11 mouse cellular contexts compared by ENCODE assay signal in genomic region chr13:95739651-95740050, GRCm38 (mm10). TPM values are rescaled to one million over a fixed set of nuclear protein-coding genes. Genes with fewer than 3 reads are reported as not detected.
DNase-seq lines count a peak whose midpoint lies in the region; ATAC-seq and TF ChIP-seq lines count a peak whose summit lies in the region.
"Had no signal": no experiment of that assay in that cellular context is flagged by ENCODE, and none has a peak within 500 bp of the region (broad histone marks: within the 10 kb centered on the region; RNA-seq: fewer than 3 reads in every experiment).

No protein-coding gene starts in this region.

- no peaks in the 10 kb centered on the region for H3K79me2 ChIP-seq in MEL (ENCODE audit: control insufficient read depth, insufficient read depth, low read length, poor library complexity)

- intact Hi-C loops in left cerebral cortex, postnatal 14 days (cut with DNase I) = loop anchor here (5.0 to 10.0 kb wide), 2 partner anchors 153 to 215 kb away; partner anchors contain the start of gene Iqgap2

- no peaks in the 10 kb centered on the region for H3K4me1 ChIP-seq in forebrain, embryonic 16.5 days (replicated peaks; ENCODE audit: control insufficient read depth, insufficient read depth, low read length)
- peaks cover 5% of the 10 kb centered on the region; the same call in 1 of the 2 replicates for H3K4me1 ChIP-seq in forebrain, embryonic 12.5 days
- H3K4me1 ChIP-seq in limb, embryonic 14.5 days (ENCODE audit: control insufficient read depth, insufficient read depth, low read length) = peaks cover 22% of the 10 kb centered on the region
- H3K4me1 ChIP-seq in limb, embryonic 10.5 days = peaks cover 19% of the 10 kb centered on the region
- no peaks in the 10 kb centered on the region; a peak in 1 of 4 replicates for H3K4me1 ChIP-seq in MEL (ENCODE audit: control insufficient read depth in 1 of 2, insufficient read depth in 2 of 2, low read length in 2 of 2)

- no peak for TF ChIP-seq EP300 in MEL (IDR thresholded peaks at IDR 0.05; ENCODE audit: low read depth in 1 of 2, low read length in 2 of 2)

- H3K36me3 ChIP-seq in forebrain, embryonic 16.5 days (ENCODE audit: control insufficient read depth, insufficient read depth) = no peaks in the 10 kb centered on the region
- H3K36me3 ChIP-seq in forebrain, embryonic 12.5 days (replicated peaks) = no peaks in the 10 kb centered on the region
- no peaks in the 10 kb centered on the region for H3K36me3 ChIP-seq in limb, embryonic 14.5 days (ENCODE audit: control insufficient read depth, insufficient read depth, low read length)
- no peaks in the 10 kb centered on the region for H3K36me3 ChIP-seq in limb, embryonic 10.5 days
- no peaks in the 10 kb centered on the region; a peak in 1 of 4 replicates for H3K36me3 ChIP-seq in MEL (ENCODE audit: control insufficient read depth in 1 of 2, insufficient read depth in 2 of 2, low read length in 2 of 2)

- H3K4me2 ChIP-seq in forebrain, embryonic 16.5 days (ENCODE audit: low read length) = no peak overlapping the region
- no peak overlapping the region for H3K4me2 ChIP-seq in forebrain, embryonic 12.5 days
- no peak overlapping the region for H3K4me2 ChIP-seq in limb, embryonic 14.5 days (replicated peaks; ENCODE audit: low read depth, low read length, severe bottlenecking)

- TF ChIP-seq CTCF in MEL (IDR thresholded peaks at IDR 0.05 in 2 of 3, conservative IDR thresholded peaks at IDR 0.05 in 1 of 3; ENCODE audit: control insufficient read depth in 1 of 3, insufficient read depth in 1 of 3, low read depth in 2 of 3, low read length in 3 of 3, poor library complexity in 1 of 3, severe bottlenecking in 1 of 3) = peak in 2 of 3 experiments; percentile 8 to 28; a peak in 2 of 6 replicates

- WGBS in forebrain, embryonic 16.5 days = 71% methylated on average over 5 of the region's 5 CpGs
- 79% methylated on average over 5 of the region's 5 CpGs for WGBS in forebrain, embryonic 12.5 days
- WGBS in limb, embryonic 14.5 days = 60% methylated on average over 5 of the region's 5 CpGs
- 84% methylated on average over 5 of the region's 5 CpGs for WGBS in limb, embryonic 10.5 days

- TF ChIP-seq POLR2A in limb, embryonic 14.5 days (IDR thresholded peaks at IDR 0.05; ENCODE audit: borderline replicate concordance, extremely low read depth, insufficient read depth, insufficient read length) = no peak
- no peak for TF ChIP-seq POLR2A in MEL (IDR thresholded peaks at IDR 0.05; ENCODE audit: control insufficient read depth in 1 of 2, insufficient read depth in 1 of 2, low read depth in 1 of 2, low read length in 2 of 2, poor library complexity in 1 of 2)

- no peaks in the 10 kb centered on the region for H3K27me3 ChIP-seq in forebrain, embryonic 16.5 days (replicated peaks; ENCODE audit: control insufficient read depth, insufficient read depth, low read length)
- no peaks in the 10 kb centered on the region for H3K27me3 ChIP-seq in forebrain, embryonic 12.5 days
- no peaks in the 10 kb centered on the region for H3K27me3 ChIP-seq in limb, embryonic 14.5 days (ENCODE audit: control insufficient read depth, insufficient read depth, low read length)
- H3K27me3 ChIP-seq in limb, embryonic 10.5 days (ENCODE audit: low read depth, poor library complexity, severe bottlenecking) = no peaks in the 10 kb centered on the region
- H3K27me3 ChIP-seq in MEL (ENCODE audit: control insufficient read depth in 1 of 2, insufficient read depth in 2 of 2, low read length in 2 of 2) = no peaks in the 10 kb centered on the region

- H3K9me3 ChIP-seq in forebrain, embryonic 16.5 days (ENCODE audit: control insufficient read depth, low read length) = no peaks in the 10 kb centered on the region
- no peaks in the 10 kb centered on the region for H3K9me3 ChIP-seq in forebrain, embryonic 12.5 days
- no peaks in the 10 kb centered on the region for H3K9me3 ChIP-seq in limb, embryonic 14.5 days (ENCODE audit: control insufficient read depth, low read length)
- H3K9me3 ChIP-seq in limb, embryonic 10.5 days (replicated peaks) = no peaks in the 10 kb centered on the region
- H3K9me3 ChIP-seq in MEL (replicated peaks; ENCODE audit: insufficient read depth, low read length) = no peaks in the 10 kb centered on the region

- no peak overlapping the region for H3K9ac ChIP-seq in forebrain, embryonic 16.5 days (replicated peaks; ENCODE audit: low read depth, low read length)
- no peak overlapping the region for H3K9ac ChIP-seq in forebrain, embryonic 12.5 days
- no peak overlapping the region for H3K9ac ChIP-seq in limb, embryonic 14.5 days (ENCODE audit: low read depth, low read length, severe bottlenecking)
- no peak overlapping the region for H3K9ac ChIP-seq in MEL (ENCODE audit: control insufficient read depth, low read depth, low read length, poor library complexity, severe bottlenecking)

- peak; percentile 56 for DNase-seq in limb, embryonic 14.5 days (ENCODE audit: low spot score)
- no peak for DNase-seq in limb, embryonic 10.5 days (ENCODE audit: low spot score)
- DNase-seq in MEL (ENCODE audit: low read depth, low spot score) = no peak
- DNase-seq in left cerebral cortex, postnatal 14 days (ENCODE audit: low spot score in 2 of 2) = peak; percentile 33 to 55
- no peak for DNase-seq in frontal cortex, postnatal 10 days (ENCODE audit: low spot score in 2 of 2)
- DNase-seq: gastrocnemius, postnatal 10 days; kidney, postnatal 36 days; lung, postnatal 4 days had no signal

- no peak overlapping the region for H3K27ac ChIP-seq in forebrain, embryonic 16.5 days (ENCODE audit: low read length)
- H3K27ac ChIP-seq in forebrain, embryonic 12.5 days = no peak overlapping the region
- H3K27ac ChIP-seq in limb, embryonic 14.5 days (replicated peaks; ENCODE audit: low read depth, low read length) = no peak overlapping the region
- no peak overlapping the region for H3K27ac ChIP-seq in limb, embryonic 10.5 days
- H3K27ac ChIP-seq in MEL (ENCODE audit: control insufficient read depth, low read depth, low read length) = no peak overlapping the region

- peak; percentile 31 for TF ChIP-seq RAD21 in MEL (IDR thresholded peaks at IDR 0.05; ENCODE audit: low read depth, low read length)

- no peak overlapping the region for H3K4me3 ChIP-seq in forebrain, embryonic 16.5 days (replicated peaks; ENCODE audit: low read length)
- no peak overlapping the region for H3K4me3 ChIP-seq in forebrain, embryonic 12.5 days (replicated peaks)
- H3K4me3 ChIP-seq in limb, embryonic 14.5 days (replicated peaks; ENCODE audit: low read length) = no peak overlapping the region
- no peak overlapping the region for H3K4me3 ChIP-seq in limb, embryonic 10.5 days
- no peak overlapping the region for H3K4me3 ChIP-seq in MEL (ENCODE audit: control insufficient read depth in 1 of 2, insufficient read depth in 1 of 2, low read depth in 2 of 2, low read length in 2 of 2)

- peak; percentile 43; the same call in 1 of the 2 replicates for ATAC-seq in forebrain, embryonic 16.5 days
- no peak for ATAC-seq in forebrain, embryonic 12.5 days (ENCODE audit: low FRiP score)
- no peak for ATAC-seq in limb, embryonic 14.5 days (ENCODE audit: low FRiP score, low read depth)
- no peak for ATAC-seq in monocyte, adult 5-6 weeks (replicated peaks; ENCODE audit: insufficient number of reproducible peaks, low FRiP score, low TSS enrichment, poor library complexity, severe bottlenecking)

TF ChIP-seq in MEL, 35 proteins besides CTCF, POLR2A, EP300 and RAD21:
- no peak for TF ChIP-seq TCF12 (IDR thresholded peaks at IDR 0.05; ENCODE audit: low read depth, low read length)
- no peak for TF ChIP-seq ZNF384 (IDR thresholded peaks at IDR 0.05; ENCODE audit: low read depth, low read length)
- TF ChIP-seq E2F4 (IDR thresholded peaks at IDR 0.05; ENCODE audit: borderline replicate concordance, low read depth, low read length) = no peak
- no peak for TF ChIP-seq NELFE (IDR thresholded peaks at IDR 0.05; ENCODE audit: low read depth, low read length)
- TF ChIP-seq NRF1 (IDR thresholded peaks at IDR 0.05; ENCODE audit: insufficient read depth, low read depth, low read length, poor library complexity, severe bottlenecking) = no peak
- TF ChIP-seq GABPA (IDR thresholded peaks at IDR 0.05; ENCODE audit: low read depth, low read length) = no peak
- peak; percentile 22; the same call in 1 of the 2 replicates for TF ChIP-seq SMC3 (IDR thresholded peaks at IDR 0.05; ENCODE audit: low read depth, low read length)

RNA-seq across cellular contexts. Expression of gene F2rl2, which starts 43.0 kb away (rescaled TPM):
- polyA plus RNA-seq in forebrain, embryonic 16.5 days (2015; fragmentation: Nextera tagmentation; extraction: Ambion mirVana) = 0.24 and 0.35 TPM in 2 replicates
- polyA plus RNA-seq in forebrain, embryonic 12.5 days (2016; fragmentation: Nextera tagmentation; extraction: Ambion mirVana) = 0.76 and 0.79 TPM in 2 replicates
- polyA plus RNA-seq in limb, embryonic 14.5 days (2012; rRNA removed) = 0.16 and 0.46 TPM in 2 replicates
- polyA plus RNA-seq in limb, embryonic 14.5 days (2014; fragmentation: Nextera tagmentation; extraction: Ambion mirVana) = 0.21 and 0.33 TPM in 2 replicates
- polyA plus RNA-seq in limb, embryonic 10.5 days (2016; fragmentation: Nextera tagmentation; extraction: Ambion mirVana) = 1.1 and 1.4 TPM in 2 replicates
- 0.07 TPM in 1 of 2 replicates, not detected in the other for total RNA-seq in MEL (2012; rRNA removed)
- polyA plus RNA-seq in MEL (2012; ENCODE audit: insufficient read depth in 1 of 2, insufficient read length in 2 of 2, low read depth in 1 of 2, low replicate concordance in 2 of 2, missing spikeins in 1 of 2) = under 1 TPM in 1 of 2 experiments, not detected in 1; 0.04 TPM
- total RNA-seq in left cerebral cortex, postnatal 14 days (2021) = under 1 TPM; 0.30 to 0.35 TPM
- total RNA-seq in monocyte, adult 5-6 weeks (2017) = 2.1 to 10.0 TPM (median 3.9 TPM) in 3 replicates

Comparison
In these comparisons a context has a peak if more than half of its experiments do, and no peak if none do; other contexts are left out.
1. DNase-seq: peak in limb, embryonic 14.5 days (single experiment) and left cerebral cortex, postnatal 14 days (2 of 2); none in limb, embryonic 10.5 days (single experiment), MEL (single experiment) and frontal cortex, postnatal 10 days (0 of 2).